Mouse (Mus musculus) heart, embryonic 12.5 days (tissue): ENCODE measurements at regions not wholly inside any gene's neighbourhood (a gene's known extent, or its start where the extent isn't known, plus 50 kb on each side); places are given as distances from the start of the nearest gene placed in this dataset.
A peak's percentile ranks its signal among the peaks of the same experiment; 100 is the strongest.
"Not testable (repeated sequence)": the region's sequence is repeated elsewhere in the genome, so short reads cannot be mapped to it uniquely, and the experiment has no call there.

ENCODE experiments used
- ATAC-seq: fragments of 200-750 bp; cut with Nextera tagmentation; 2 replicates; pipeline ENCODE4 v1.8.0; 2017; ENCODE audit warnings: moderate TSS enrichment, moderate library complexity; ENCODE audit not compliant: insufficient number of reproducible peaks, low FRiP score
- H3K27ac ChIP-seq: fragments of 300-500 bp; sonication (generic); 2 replicates; pipeline ENCODE4 v1.5.1; 2016; ENCODE audit warnings: mild to moderate bottlenecking, moderate library complexity; ENCODE audit not compliant: poor library complexity, severe bottlenecking
- H3K27me3 ChIP-seq: fragments of 300-500 bp; sonication (generic); replicated peaks from 2 replicates; pipeline ENCODE4 v1.6.1; 2016; ENCODE audit warnings: mild to moderate bottlenecking, moderate library complexity
- H3K36me3 ChIP-seq: fragments of 300-500 bp; sonication (generic); 2 replicates; pipeline ENCODE4 v1.6.1; 2016; ENCODE audit warnings: mild to moderate bottlenecking, moderate library complexity
- H3K4me1 ChIP-seq: fragments of 300-500 bp; sonication (generic); replicated peaks from 2 replicates; pipeline ENCODE4 v1.6.1; 2016; ENCODE audit warnings: mild to moderate bottlenecking
- H3K4me2 ChIP-seq: fragments of 300-500 bp; sonication (generic); 2 replicates; pipeline ENCODE4 v1.6.1; 2016; ENCODE audit warnings: mild to moderate bottlenecking, moderate library complexity
- H3K4me3 ChIP-seq: fragments of 300-500 bp; sonication (generic); 2 replicates; pipeline ENCODE4 v1.5.1; 2016; ENCODE audit warnings: mild to moderate bottlenecking
- H3K9ac ChIP-seq: fragments of 300-500 bp; sonication (generic); 2 replicates; pipeline ENCODE4 v1.6.1; 2016; ENCODE audit warnings: mild to moderate bottlenecking, moderate library complexity
- H3K9me3 ChIP-seq: fragments of 300-500 bp; sonication (generic); replicated peaks from 2 replicates; pipeline ENCODE4 v1.6.1; 2016; ENCODE audit warnings: mild to moderate bottlenecking, moderate library complexity
- WGBS: fragments of 180-500 bp; shearing (Covaris S2); methylation state at CpG from one replicate; pipeline ENCODE4 v1.1.7; 2016; 5-methylcytosine and 5-hydroxymethylcytosine counted together

DNA sequence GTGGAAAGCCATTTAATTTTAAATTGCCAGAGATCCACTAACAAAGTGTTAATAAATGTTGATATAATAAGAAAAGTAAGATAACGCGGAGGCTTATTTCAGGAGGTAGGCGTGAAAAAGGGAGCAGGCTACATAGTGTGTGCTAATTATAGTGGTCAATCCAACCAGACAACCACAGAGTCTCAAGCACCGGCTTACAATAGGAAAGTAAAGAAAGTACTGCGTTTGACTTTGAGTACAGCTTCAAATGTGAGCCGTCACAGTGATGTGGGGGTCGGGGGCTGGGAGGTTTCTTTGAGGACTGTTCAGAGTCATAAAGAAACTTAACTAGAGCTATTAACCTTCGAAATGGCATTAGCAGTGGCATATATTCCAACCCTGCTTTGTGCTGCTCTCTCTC is 329.1 kb downstream of the Tdrd3 start:
- no peaks in the 10 kb centered on the region for H3K36me3 ChIP-seq
- H3K9ac ChIP-seq = no peak overlapping the region
- no peak for ATAC-seq
- H3K27me3 ChIP-seq = no peaks in the 10 kb centered on the region
- no peaks in the 10 kb centered on the region for H3K9me3 ChIP-seq
- no peak overlapping the region for H3K4me3 ChIP-seq
- H3K27ac ChIP-seq = no peak overlapping the region
- WGBS = 53% methylated on average over 8 of the region's 8 CpGs
- H3K4me1 ChIP-seq = peaks cover 3% of the 10 kb centered on the region; the same call in 1 of the 2 replicates
- no peak overlapping the region for H3K4me2 ChIP-seq

DNA sequence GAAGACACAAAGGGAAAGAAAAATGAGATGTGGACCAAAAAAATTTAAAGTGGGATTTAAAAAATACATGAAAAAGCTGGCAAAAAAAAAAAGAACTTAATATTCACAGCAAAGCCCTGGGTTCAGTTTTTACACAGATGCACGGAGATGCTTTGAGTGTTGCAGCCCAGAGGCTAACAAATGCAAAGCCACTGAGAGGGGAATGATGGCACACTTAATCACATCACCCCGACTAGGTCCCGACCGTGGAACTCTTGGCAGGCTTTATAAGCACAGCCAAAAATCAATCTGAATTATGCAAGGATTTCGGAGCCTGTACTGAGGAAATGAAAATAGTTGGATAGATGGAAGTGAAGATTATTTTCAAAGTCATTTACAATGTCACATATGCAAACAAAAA is 329.6 kb downstream of the Tdrd3 start:
- no peaks in the 10 kb centered on the region for H3K9me3 ChIP-seq
- ATAC-seq = no peak
- H3K27ac ChIP-seq = no peak overlapping the region
- H3K4me1 ChIP-seq = peaks cover 3% of the 10 kb centered on the region; the same call in 1 of the 2 replicates
- H3K4me2 ChIP-seq = no peak overlapping the region
- no peaks in the 10 kb centered on the region for H3K36me3 ChIP-seq
- H3K27me3 ChIP-seq = no peaks in the 10 kb centered on the region
- no peak overlapping the region for H3K9ac ChIP-seq
- 79% methylated on average over 5 of the region's 5 CpGs for WGBS
- no peak overlapping the region for H3K4me3 ChIP-seq

DNA sequence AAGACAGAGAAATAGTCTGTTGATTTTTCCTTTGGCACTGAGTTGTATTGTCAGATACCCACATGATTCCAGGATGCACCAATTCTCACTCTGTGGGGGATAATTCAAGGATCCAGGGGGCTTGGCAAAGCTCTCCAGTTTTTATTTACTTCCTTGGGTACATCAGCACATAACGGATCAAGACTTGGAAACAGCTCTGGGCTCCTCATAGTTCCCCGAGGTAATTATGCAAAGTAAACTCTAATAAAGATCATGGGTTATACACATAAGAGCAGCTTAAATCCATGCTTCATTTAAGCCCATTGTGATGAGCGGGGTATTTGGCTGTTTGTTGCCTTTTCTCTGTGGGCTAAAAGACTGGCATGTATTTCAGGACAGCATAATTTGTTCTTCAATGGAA is 332.6 kb downstream of the Tdrd3 start:
- H3K9ac ChIP-seq = no peak overlapping the region
- no peaks in the 10 kb centered on the region for H3K27me3 ChIP-seq
- no peaks in the 10 kb centered on the region for H3K36me3 ChIP-seq
- no peak overlapping the region for H3K4me2 ChIP-seq
- WGBS = 81% methylated on average over 3 of the region's 3 CpGs
- H3K9me3 ChIP-seq = no peaks in the 10 kb centered on the region
- no peak overlapping the region for H3K4me3 ChIP-seq
- no peak overlapping the region for H3K27ac ChIP-seq
- no peak for ATAC-seq
- H3K4me1 ChIP-seq = peaks cover 3% of the 10 kb centered on the region; the same call in 1 of the 2 replicates

DNA sequence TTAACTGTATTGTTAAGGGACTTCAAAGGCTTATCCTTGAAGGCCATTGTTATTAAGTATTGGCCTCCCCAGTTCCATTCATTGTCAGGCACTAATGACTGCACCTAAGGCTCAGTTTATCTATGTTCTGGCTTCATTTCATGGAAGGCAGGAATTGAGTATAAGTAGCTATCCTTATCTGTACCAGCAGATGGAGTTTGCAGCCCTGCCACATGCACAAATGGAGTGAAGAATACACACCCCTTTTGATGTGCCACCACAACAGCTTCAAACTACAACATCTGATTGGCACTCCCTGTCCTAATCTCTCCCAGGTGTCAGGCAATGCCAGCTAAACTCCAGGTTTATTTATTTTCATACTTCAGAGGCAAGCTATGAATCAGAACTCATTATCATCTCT is 333.3 kb downstream of the Tdrd3 start:
- peaks cover 6% of the 10 kb centered on the region; the same call in 1 of the 2 replicates for H3K4me1 ChIP-seq
- H3K4me2 ChIP-seq = no peak overlapping the region
- ATAC-seq = no peak
- no peak overlapping the region for H3K27ac ChIP-seq
- no peaks in the 10 kb centered on the region for H3K36me3 ChIP-seq
- no peak overlapping the region for H3K9ac ChIP-seq
- no peak overlapping the region for H3K4me3 ChIP-seq
- H3K27me3 ChIP-seq = no peaks in the 10 kb centered on the region
- no peaks in the 10 kb centered on the region for H3K9me3 ChIP-seq

DNA sequence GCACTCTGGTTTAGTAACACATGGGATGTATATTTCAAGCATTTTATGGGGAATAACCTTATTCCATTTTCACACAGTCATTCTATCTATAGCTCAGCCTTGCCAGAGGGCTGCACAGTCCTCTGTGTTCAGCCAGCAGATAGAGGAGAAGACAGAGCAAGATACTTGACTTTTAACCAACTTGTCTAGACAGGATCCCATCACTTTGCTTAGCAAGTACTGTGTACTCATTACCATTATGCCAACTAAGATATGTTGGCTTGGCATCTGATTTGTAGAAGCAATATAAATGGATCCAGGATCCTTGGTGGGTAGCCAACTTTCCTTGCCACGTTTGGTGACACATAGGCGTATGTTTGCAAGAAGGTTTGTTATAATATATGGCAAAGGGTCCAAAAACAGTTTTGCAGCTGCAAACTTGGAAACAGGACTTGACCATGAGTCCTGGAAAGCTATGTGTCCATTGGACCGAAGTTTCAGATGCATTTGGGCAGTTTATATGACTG is 334.3 kb downstream of the Tdrd3 start:
- WGBS = 78% methylated on average over 3 of the region's 3 CpGs

DNA sequence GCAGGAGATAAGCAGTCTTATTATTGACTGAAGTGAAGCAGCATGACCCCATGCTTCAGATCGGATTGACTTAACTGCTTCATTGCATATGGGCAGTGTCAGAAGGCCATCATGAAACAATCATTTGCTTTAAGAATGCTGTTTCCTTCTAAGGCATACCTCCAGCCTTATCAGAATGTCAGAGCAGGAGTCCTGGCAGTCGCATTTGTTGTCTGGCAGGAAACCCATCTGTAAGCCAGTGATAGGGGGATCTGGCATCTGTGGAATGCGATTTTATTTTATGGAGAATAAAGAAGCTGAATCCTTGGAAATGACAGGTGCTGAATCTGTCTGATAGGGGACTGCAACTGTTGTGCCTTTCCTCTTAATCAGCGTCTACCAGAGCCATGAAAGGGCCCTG is 338.3 kb downstream of the Tdrd3 start:
- H3K27me3 ChIP-seq = no peaks in the 10 kb centered on the region
- no peak overlapping the region for H3K4me3 ChIP-seq
- 6% methylated on average over 4 of the region's 4 CpGs for WGBS
- H3K4me2 ChIP-seq = no peak overlapping the region
- no peak overlapping the region for H3K9ac ChIP-seq
- H3K36me3 ChIP-seq = no peaks in the 10 kb centered on the region
- no peak overlapping the region for H3K27ac ChIP-seq
- ATAC-seq = peak; percentile 39; the same call in 1 of the 2 replicates
- no peaks in the 10 kb centered on the region for H3K9me3 ChIP-seq
- peaks cover 5% of the 10 kb centered on the region; the same call in 1 of the 2 replicates for H3K4me1 ChIP-seq

More for the DNA sequence above, 334.3 kb downstream of the Tdrd3 start:
- ATAC-seq = no peak
- Histone ChIP-seq H3K4me1 (peaks cover 6% of the 10 kb centered on the region; the same call in 1 of the 2 replicates), H3K9ac (no peak overlapping the region), H3K4me2 (no peak overlapping the region), H3K9me3 (no peaks in the 10 kb centered on the region), H3K4me3 (no peak overlapping the region), H3K27ac (no peak overlapping the region), H3K27me3 (no peaks in the 10 kb centered on the region), H3K36me3 (no peaks in the 10 kb centered on the region)

DNA sequence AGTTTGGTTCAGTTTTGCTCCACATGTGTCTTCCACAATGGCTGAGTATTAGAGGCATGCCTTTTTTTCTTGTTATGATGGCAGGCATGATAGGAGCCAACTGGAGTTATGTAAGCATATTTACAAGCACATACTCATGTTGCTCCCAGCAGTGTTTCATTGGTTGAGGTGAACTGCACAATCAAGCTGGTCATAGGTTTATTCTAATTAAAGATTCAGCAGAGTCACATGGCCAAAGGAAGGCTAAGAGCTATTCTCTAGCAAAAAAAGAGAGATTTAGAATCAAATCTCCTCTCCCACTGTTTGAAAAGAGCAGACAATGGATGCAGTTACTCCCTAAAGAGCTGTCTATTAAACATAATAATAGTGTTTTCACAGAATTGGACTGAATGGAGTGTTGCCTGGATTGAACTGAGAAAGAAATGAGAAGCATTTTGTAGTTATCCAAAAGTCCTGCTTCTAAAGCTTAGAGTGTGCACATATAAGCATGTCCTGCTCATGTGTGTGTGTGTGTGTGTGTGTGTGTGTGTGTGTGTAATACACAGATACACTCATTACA is 359.0 kb downstream of the Tdrd3 start:
- ATAC-seq = no peak
- no peak overlapping the region for H3K9ac ChIP-seq
- H3K4me1 ChIP-seq = no peaks in the 10 kb centered on the region
- H3K4me3 ChIP-seq = no peak overlapping the region
- no peaks in the 10 kb centered on the region for H3K27me3 ChIP-seq
- H3K36me3 ChIP-seq = no peaks in the 10 kb centered on the region
- no peak overlapping the region for H3K4me2 ChIP-seq
- no peaks in the 10 kb centered on the region for H3K9me3 ChIP-seq
- no peak overlapping the region for H3K27ac ChIP-seq

DNA sequence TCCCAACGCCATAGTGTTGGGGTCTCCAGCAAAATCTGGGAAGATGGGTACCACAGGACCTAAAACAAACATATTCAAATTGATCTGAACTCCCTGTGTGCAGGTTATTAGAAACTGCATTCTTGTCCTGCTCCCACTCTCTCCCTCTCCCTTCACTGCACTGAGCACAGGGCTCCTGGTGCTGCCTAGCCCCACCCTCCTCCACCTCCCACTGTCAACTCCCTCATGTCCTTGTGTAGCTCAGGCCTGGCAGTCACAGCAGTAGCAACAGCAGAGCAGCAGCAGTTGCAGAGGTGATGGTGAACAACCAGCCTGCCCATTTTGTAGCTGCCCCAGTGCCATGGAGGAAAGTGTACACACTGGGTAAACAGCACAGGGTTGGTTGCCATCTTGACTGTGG is 383.4 kb downstream of the Tdrd3 start:
- Histone ChIP-seq H3K4me3 (no peak overlapping the region), H3K36me3 (no peaks in the 10 kb centered on the region), H3K9me3 (no peaks in the 10 kb centered on the region), H3K27me3 (no peaks in the 10 kb centered on the region), H3K27ac (no peak overlapping the region), H3K9ac (no peak overlapping the region), H3K4me2 (no peak overlapping the region), H3K4me1 (no peaks in the 10 kb centered on the region)
- 80% methylated on average over 1 of the region's 1 CpGs for WGBS
- ATAC-seq = no peak

DNA sequence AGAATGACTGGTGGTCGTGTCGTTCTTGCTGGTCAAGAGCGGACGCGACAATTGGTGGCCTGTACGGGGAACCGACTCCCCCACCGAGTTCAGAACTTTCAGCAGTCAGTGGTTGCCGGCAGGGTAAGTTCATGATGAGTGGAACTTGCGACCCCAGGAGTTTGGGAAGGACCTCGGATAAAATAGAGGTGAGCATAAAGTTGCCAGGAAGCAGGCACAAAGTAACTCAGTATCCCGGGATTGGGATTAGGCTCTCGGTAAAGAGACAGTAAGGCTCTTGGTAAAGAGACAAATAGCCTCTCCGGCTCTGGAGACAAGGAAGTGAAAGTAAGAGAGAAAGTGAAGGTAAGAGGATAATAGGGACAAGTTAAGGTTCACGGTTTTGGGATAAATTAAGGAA is 393.2 kb downstream of the Tdrd3 start:
- not testable (repeated sequence) for H3K4me1 ChIP-seq, H3K27ac ChIP-seq, H3K4me3 ChIP-seq, H3K4me2 ChIP-seq, H3K36me3 ChIP-seq, H3K27me3 ChIP-seq, H3K9me3 ChIP-seq, ATAC-seq, H3K9ac ChIP-seq
- 84% methylated on average over 15 of the region's 15 CpGs for WGBS

DNA sequence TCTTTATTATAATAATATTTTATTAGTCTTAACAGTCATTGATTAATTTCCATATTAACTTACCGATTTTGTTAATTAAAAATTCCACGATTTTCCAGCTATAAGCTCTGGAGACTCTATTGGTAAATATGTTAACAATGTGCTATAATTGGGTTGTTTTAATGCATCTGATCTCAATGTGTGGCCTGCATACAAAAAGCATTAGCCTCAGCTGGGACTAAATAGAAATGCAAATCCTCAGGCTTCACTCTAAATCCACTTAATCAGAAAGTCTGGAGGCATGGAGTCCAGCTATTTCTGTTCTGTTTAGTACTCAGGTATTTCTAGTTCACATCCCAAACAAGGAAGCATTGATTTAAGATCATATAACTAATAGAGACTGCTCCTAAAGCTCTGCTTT is 427.7 kb downstream of the Tdrd3 start:
- ATAC-seq = no peak
- Histone ChIP-seq H3K4me3 (no peak overlapping the region), H3K27ac (no peak overlapping the region), H3K4me1 (no peaks in the 10 kb centered on the region), H3K9me3 (no peaks in the 10 kb centered on the region), H3K27me3 (no peaks in the 10 kb centered on the region), H3K36me3 (no peaks in the 10 kb centered on the region), H3K4me2 (no peak overlapping the region), H3K9ac (no peak overlapping the region)
- WGBS = 66% methylated on average over 2 of the region's 2 CpGs

DNA sequence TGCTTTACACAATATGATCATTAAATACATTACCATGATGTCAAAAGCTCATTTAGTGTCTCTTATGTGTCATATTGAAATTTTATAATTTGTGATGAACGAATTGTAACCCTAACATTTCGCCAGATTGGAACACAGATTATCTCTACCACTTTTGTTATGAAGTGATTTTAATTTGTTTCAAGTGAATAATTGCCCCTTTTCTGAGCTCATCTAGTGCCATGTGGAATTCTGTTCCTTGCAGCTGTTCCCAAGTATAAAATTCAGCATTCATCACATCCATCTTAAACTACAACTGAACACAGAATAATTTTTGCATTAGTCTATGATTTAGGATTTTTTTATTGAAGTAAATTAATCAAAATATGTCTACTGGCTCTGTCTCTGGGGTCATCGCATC is 445.0 kb downstream of the Tdrd3 start:
- Histone ChIP-seq H3K4me1 (no peaks in the 10 kb centered on the region), H3K4me3 (no peak overlapping the region), H3K27ac (no peak overlapping the region), H3K9ac (no peak overlapping the region), H3K27me3 (no peaks in the 10 kb centered on the region), H3K36me3 (no peaks in the 10 kb centered on the region), H3K4me2 (no peak overlapping the region), H3K9me3 (no peaks in the 10 kb centered on the region; the same call in 1 of the 2 replicates)
- no peak for ATAC-seq
- WGBS = 68% methylated on average over 3 of the region's 3 CpGs
